Mouse (Mus musculus): ENCODE measurements around the gene Zfp94.
"Not testable (repeated sequence)": the region's sequence is repeated elsewhere in the genome, so short reads cannot be mapped to it uniquely, and the experiment has no call there.

Zfp94 gene

GRCm38 (mm10) chr7:24278771-24279170, 37.7 kb downstream of the Zfp94 start:
- not testable (repeated sequence) for DNase-seq (ENCODE audit: low read depth in 1 of 2, low spot score in 2 of 2)

DNA sequence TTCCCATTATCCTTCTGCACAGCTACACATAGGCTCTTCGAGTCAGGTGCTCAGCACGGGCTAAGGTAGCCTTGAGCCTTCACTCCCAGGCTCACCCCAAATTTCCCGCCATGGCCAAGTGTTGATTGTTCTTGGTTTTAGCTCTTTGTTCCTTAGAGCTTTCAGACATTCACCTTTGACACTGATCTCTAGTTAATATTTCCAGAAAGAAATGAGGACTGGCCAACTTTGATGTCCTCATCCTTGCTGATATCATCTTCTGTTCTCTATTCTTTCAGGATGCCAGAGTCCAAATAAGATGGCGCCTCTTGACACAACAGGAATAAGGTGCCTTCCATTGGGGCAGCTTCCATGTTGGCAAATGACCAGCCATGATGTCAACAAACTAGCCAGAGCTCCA, 42.0 kb downstream of the Zfp94 start:
- DNase-seq (ENCODE audit: low read depth in 1 of 2, low spot score in 2 of 2), result no peak

DNA sequence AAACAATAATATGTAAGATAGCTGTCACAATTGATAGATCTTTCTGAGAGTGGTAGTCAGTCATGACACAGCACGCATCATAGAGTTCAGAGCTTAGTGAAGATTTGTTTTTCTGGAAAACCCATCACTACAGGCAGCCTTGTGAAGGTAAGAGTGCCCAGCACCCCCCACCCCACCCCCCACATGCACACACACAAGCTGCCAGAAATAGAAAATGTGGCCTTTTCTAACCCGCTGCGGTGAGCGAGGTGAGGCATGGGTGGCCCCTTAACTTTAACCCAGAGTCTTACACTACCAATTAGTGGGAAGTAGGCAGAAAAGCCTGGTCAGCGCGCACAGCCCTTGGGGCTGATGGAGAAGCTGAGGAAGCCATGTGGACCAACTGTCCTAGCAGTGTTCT, 45.3 kb downstream of the Zfp94 start:
- DNase-seq (ENCODE audit: low read depth in 1 of 2, low spot score in 2 of 2), result no peak

- DNase-seq (ENCODE audit: low read depth in 1 of 2, low spot score in 2 of 2), result no peak
These were observed 46.2 kb downstream of the Zfp94 start, which contains the start of gene Zfp93 for GRCm38 (mm10) chr7:24270288-24270672. Gene Zfp93, plus strand, starts transcription at chr7:24270420.

GRCm38 (mm10) chr7:24269667-24270287, 46.7 kb downstream of the Zfp94 start:
- DNase-seq (ENCODE audit: low read depth in 1 of 2, low spot score in 2 of 2), result no peak

DNA sequence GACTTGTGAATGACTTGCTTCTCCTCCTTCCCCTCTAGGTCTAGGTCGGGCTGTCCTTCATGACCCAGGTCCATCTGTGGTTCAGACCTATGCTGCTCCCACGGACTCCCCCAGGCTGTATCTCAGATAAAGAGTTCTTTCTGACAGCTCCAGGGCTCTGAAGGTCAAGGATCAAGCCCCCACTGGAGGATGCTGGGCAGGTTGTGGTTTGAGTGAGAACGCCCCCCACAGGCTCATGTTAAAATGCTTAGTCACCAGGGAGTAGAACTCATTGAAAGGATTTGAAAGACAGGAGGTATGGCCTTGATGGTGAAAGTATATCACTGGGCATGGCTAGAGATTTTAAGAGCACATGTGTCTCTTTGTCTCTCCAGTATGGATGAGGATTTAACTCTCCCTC, 47.2 kb downstream of the Zfp94 start:
- DNase-seq (ENCODE audit: low read depth in 1 of 2, low spot score in 2 of 2), result no peak

GRCm38 (mm10) chr7:24268176-24269155, 48.0 kb downstream of the Zfp94 start:
- no peak for DNase-seq (ENCODE audit: low read depth in 1 of 2, low spot score in 2 of 2)

DNA sequence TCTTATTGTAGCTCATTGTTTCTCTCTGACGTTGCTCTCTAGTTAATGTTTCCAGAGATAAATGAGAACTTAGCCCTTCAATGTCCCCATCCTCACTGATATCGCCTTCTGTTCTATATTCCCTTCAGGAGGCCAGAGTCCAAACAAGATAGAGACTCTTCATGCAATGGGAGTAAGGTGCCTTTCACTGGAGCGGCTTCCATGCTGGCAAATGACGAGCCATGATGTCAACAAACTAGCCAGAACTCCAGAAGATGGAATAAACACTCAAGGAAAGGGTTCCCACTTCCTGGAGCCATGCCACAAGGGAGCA, 56.5 kb downstream of the Zfp94 start:
- DNase-seq (ENCODE audit: low read depth in 1 of 2, low spot score in 2 of 2), result no peak

GRCm38 (mm10) chr7:24259306-24259999, 57.0 kb downstream of the Zfp94 start:
- DNase-seq (ENCODE audit: low read depth in 1 of 2, low spot score in 2 of 2), result no peak

- DNase-seq (ENCODE audit: low read depth in 1 of 2, low spot score in 2 of 2), result peak in 1 of 2 experiments; percentile 19
These were observed 61.6 kb downstream of the Zfp94 start, which contains the start of gene Zfp108 for GRCm38 (mm10) chr7:24254633-24255474. Gene Zfp108, plus strand, starts transcription at chr7:24254794.

- DNase-seq (ENCODE audit: low read depth in 1 of 2, low spot score in 2 of 2), result no peak
These were observed 62.5 kb downstream of the Zfp94 start for GRCm38 (mm10) chr7:24253779-24254615.
